Mouse (Mus musculus) ES-E14 (cell line): ENCODE measurements around the gene Msmo1.

Source experiments
- CHD2 ChIP-seq: IDR thresholded peaks from 2 replicates; pipeline ENCODE4 v1.6.1; 2014; ENCODE audit warnings: mild to moderate bottlenecking, low read depth, low read length, inconsistent platforms
- HCFC1 ChIP-seq: IDR thresholded peaks from 2 replicates; pipeline ENCODE4 v1.6.1; 2012; ENCODE audit warnings: low read length, inconsistent platforms, borderline replicate concordance; ENCODE audit not compliant: insufficient read depth
- MAFK ChIP-seq: IDR thresholded peaks from 2 replicates; pipeline ENCODE4 v1.6.1; 2014; ENCODE audit warnings: mild to moderate bottlenecking, low read depth, low read length, inconsistent platforms; ENCODE audit not compliant: insufficient read depth
- ZC3H11A ChIP-seq: IDR thresholded peaks from 2 replicates; pipeline ENCODE4 v1.6.1; 2012; ENCODE audit warnings: low read depth, mild to moderate bottlenecking, inconsistent platforms, low read length, borderline replicate concordance
- ZNF384 ChIP-seq: IDR thresholded peaks from 2 replicates; pipeline ENCODE4 v1.6.1; 2012; ENCODE audit warnings: low read depth, low read length, inconsistent platforms

DNA sequence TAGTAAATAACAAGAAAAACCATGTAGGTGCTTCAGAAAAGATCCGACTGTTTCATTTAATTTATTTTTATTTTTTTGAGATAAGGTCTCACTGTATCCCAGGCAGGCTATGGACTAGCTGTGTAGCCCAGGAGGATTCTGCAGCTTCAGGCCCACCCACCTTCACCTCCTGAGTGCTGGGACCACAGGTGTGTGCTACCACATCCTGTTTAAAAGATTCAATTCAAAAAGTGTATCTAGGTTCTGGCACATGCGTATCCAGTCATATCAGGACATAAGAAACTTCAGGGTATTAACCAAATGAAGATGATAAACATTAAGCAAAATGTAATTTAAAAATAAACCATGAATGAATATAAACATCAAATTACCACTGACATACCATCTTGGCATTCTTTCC, 10.4 kb downstream of the Msmo1 start:
- no peak for TF ChIP-seq HCFC1
- TF ChIP-seq ZC3H11A, result no peak
- TF ChIP-seq ZNF384, result no peak
- no peak for TF ChIP-seq CHD2
- no peak for TF ChIP-seq MAFK
